Mouse (Mus musculus) stomach, postnatal 0 days (tissue): ENCODE data around the gene Pdilt.

Source experiments
- CTCF ChIP-seq: IDR thresholded peaks from 2 replicates; pipeline ENCODE4 v1.5.1; 2016; ENCODE audit warnings: antibody characterized with exemption, low read depth, mild to moderate bottlenecking, moderate library complexity
- EP300 ChIP-seq: optimal IDR thresholded peaks from 2 replicates; pipeline ENCODE3; 2016; ENCODE audit warnings: antibody characterized with exemption

DNA sequence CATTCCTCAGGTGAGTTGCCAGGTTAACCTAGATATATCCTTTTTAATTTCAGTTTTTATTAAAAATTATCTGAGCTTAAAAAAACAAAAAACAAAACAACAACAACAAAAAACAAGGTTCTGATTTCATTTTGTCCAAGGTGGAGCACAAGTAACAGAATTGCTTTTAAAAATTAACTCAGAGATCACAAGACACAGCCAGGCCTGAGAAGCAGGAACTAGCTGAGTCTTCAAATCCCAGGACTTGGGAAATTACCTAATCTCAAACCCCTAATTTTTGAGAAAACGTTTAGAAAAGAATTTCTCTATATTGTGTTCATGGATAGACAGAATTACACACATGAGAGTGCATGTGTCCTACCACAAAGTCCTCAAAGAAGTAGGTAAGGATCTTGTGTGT lies 9.6 kb upstream of the Pdilt start:
- TF ChIP-seq CTCF, result no peak
- TF ChIP-seq EP300, result no peak
